Mouse (Mus musculus): Measurements from ENCODE around the gene Oser1.

- TF ChIP-seq POLR2A (IDR thresholded peaks at IDR 0.05; ENCODE audit: insufficient read depth, low read depth, low read length) (no peak), EP300 (IDR thresholded peaks at IDR 0.05; ENCODE audit: insufficient read depth, low read depth, low read length) (no peak)
Observed at GRCm38 (mm10) chr2:163417026-163417425, 7.5 kb downstream of the Oser1 start.

Measured in heart, adult 2 months (tissue).